Mouse (Mus musculus) hindbrain, embryonic 11.5 days (tissue): ENCODE data around the gene Pdlim7. TPM values are rescaled to one million over a fixed set of nuclear protein-coding genes. Genes with fewer than 3 reads are reported as not detected.

Source experiments
- ATAC-seq: fragments of 200-750 bp; cut with Nextera tagmentation; 2 replicates; pipeline ENCODE4 v1.8.0; 2017; ENCODE audit warnings: mild to moderate bottlenecking, moderate TSS enrichment, moderate library complexity; ENCODE audit not compliant: low FRiP score
- DNase-seq: peaks from one replicate; pipeline ENCODE4 v3.0.0-alpha.2; 2015; ENCODE audit warnings: low spot score
- H3K27ac ChIP-seq: fragments of 300-500 bp; sonication (generic); 2 replicates; pipeline ENCODE4 v1.5.1; 2014; ENCODE audit warnings: mild to moderate bottlenecking, low read depth, low read length
- H3K27me3 ChIP-seq: fragments of 300-500 bp; sonication (generic); 2 replicates; pipeline ENCODE4 v1.6.1; 2014; ENCODE audit warnings: mild to moderate bottlenecking, low read length, moderate library complexity, mixed read lengths; ENCODE audit not compliant: control insufficient read depth, insufficient read depth
- H3K36me3 ChIP-seq: fragments of 300-500 bp; sonication (generic); 2 replicates; pipeline ENCODE4 v1.6.1; 2014; ENCODE audit warnings: mild to moderate bottlenecking, low read length, moderate library complexity, mixed read lengths; ENCODE audit not compliant: control insufficient read depth, insufficient read depth
- H3K4me1 ChIP-seq: fragments of 300-500 bp; sonication (generic); replicated peaks from 2 replicates; pipeline ENCODE4 v1.6.1; 2014; ENCODE audit warnings: low read length, mixed read lengths; ENCODE audit not compliant: control insufficient read depth, insufficient read depth
- H3K4me2 ChIP-seq: fragments of 300-500 bp; sonication (generic); replicated peaks from 2 replicates; pipeline ENCODE4 v1.6.1; 2014; ENCODE audit warnings: mild to moderate bottlenecking, low read depth, low read length
- H3K4me3 ChIP-seq: fragments of 300-500 bp; sonication (generic); 2 replicates; pipeline ENCODE4 v1.5.1; 2014; ENCODE audit warnings: low read depth, low read length
- H3K9ac ChIP-seq: fragments of 300-500 bp; sonication (generic); 2 replicates; pipeline ENCODE4 v1.6.1; 2014; ENCODE audit warnings: low read depth, low read length
- H3K9me3 ChIP-seq: fragments of 300-500 bp; sonication (generic); 2 replicates; pipeline ENCODE4 v1.6.1; 2016; ENCODE audit warnings: low read length; ENCODE audit not compliant: control insufficient read depth
- whole genome bisulfite sequencing: fragments of 180-500 bp; shearing (Covaris S2); extraction: QIAGEN DNeasy Blood & Tissue Kit; methylation state at CpG from one replicate; pipeline ENCODE4 v1.1.7; 2014; 5-methylcytosine and 5-hydroxymethylcytosine counted together
- polyA plus RNA-seq: library from polyadenylated mRNA; unstranded; fragments of >200 nt; fragmentation: Nextera tagmentation; extraction: Ambion mirVana; gene quantifications from 2 replicates; pipeline ENCODE4 v1.2.1, GENCODE M21; 2014

The Pdlim7 gene
- polyA plus RNA-seq, 1 experiment from 2014 or later = 152 TPM

DNA sequence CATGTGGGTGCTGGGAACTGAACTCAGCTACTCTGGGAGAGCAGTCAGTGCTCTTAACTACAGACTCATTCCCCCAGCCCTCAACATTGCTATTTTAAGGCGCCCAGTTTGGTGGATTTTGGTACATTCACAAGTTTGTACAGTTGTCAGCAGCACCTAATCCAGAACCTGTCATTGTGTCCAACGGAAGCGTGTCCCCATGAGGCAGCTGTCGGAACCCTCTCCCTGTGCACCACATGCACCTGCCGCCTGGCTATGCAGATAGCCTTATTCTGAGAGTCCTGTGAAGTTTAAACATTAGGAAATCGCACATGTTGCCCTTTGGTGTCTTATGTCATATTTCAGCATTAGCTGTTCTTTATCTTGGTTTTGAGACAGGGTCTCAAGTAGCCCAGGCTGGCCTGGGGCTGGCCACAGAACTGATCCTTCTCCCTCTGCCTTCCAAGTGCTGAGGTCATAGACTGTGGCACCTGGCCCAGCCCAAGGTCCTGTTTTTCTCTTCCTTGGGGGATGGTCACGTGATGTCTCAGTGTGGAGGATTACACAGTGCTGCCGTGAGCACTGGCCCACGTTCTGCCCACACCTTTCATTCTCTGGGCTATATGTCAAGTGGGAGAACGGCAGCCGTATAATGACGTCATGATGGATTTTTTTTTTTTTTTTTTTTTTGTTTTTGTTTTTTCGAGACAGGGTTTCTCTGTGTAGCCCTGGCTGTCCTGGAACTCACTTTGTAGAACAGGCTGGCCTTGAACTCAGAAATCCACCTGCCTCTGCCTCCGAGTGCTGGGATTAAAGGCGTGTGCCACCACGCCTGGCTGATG is 12.5 kb upstream of the Pdlim7 start:
- H3K4me1 ChIP-seq = no peaks in the 10 kb centered on the region
- no peaks in the 10 kb centered on the region for H3K9me3 ChIP-seq
- ATAC-seq (no peak), DNase-seq (no peak)
- WGBS = 84% methylated on average over 16 of the region's 16 CpGs
- peaks cover 14% of the 10 kb centered on the region for H3K36me3 ChIP-seq
- no peaks in the 10 kb centered on the region for H3K27me3 ChIP-seq
- no peak overlapping the region for H3K27ac ChIP-seq
- H3K4me2 ChIP-seq = no peak overlapping the region
- H3K4me3 ChIP-seq = no peak overlapping the region
- H3K9ac ChIP-seq = no peak overlapping the region

DNA sequence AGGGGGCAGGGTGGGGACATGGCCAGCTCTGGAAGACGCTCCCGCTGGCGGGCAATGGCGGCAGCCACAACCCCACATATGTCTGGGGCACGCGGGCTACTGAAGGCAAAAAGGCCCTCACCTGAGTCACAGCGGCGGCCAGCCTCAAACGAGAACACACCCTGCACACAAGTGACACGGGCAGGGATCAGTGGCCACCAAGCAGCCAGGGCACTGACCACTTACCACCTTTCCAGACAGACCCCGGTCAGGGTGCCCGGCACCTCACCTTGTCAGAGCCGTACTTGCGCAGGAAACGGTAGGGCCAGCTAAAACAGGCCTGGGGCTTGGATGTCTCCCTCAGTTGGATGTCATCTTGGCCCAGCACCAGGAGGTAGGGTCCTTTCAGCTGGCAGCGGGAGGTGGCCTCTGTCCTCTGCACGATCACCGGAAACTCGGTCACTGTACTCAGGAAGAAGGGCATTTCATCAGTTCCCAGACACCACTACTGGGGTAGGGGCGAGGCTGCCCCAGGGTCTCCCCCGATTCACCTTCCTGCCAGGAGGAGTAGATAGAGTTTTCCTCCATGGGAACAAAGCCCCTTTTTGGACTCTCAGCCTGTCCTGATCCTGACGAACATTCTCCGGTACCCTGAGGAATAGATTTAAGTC is 10.6 kb upstream of the Pdlim7 start:
- no peak for DNase-seq
- ATAC-seq = no peak
- peaks cover 1% of the 10 kb centered on the region; the same call in 1 of the 2 replicates for H3K36me3 ChIP-seq
- 0 out of 2 replicates have a peak overlapping the region, but pooled peaks have one; percentile 23 for H3K9ac ChIP-seq
- no peak overlapping the region for H3K27ac ChIP-seq
- no peaks in the 10 kb centered on the region for H3K4me1 ChIP-seq
- WGBS = 91% methylated on average over 23 of the region's 23 CpGs
- H3K4me2 ChIP-seq = no peak overlapping the region
- no peak overlapping the region for H3K4me3 ChIP-seq
- H3K27me3 ChIP-seq = no peaks in the 10 kb centered on the region
- no peaks in the 10 kb centered on the region for H3K9me3 ChIP-seq

DNA sequence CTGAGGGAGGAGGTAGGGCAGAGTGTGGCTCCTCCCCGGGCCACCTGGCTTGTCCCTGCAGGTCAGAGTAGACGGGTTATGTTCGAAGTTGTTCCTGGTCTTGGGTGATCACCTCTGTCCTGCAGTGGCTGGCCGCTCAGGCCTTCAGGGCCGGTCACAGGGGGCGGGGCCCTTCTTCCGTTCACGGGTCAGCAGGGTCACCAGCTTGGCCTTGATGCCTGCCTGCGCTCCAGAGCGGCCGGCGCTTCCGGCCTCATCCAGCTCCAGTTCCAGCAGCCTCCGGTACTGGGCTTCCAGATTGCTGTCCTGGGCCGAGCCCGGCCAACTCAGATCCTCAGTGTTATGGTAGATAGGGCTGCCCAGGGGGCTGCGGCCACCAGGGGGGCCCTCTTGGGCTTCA is 9.8 kb upstream of the Pdlim7 start:
- DNase-seq (peak; percentile 14), ATAC-seq (no peak)
- no peaks in the 10 kb centered on the region for H3K36me3 ChIP-seq
- 0 out of 2 replicates have a peak overlapping the region, but pooled peaks have one; percentile 23 for H3K9ac ChIP-seq
- H3K9me3 ChIP-seq = no peaks in the 10 kb centered on the region
- no peak overlapping the region for H3K4me3 ChIP-seq
- no peaks in the 10 kb centered on the region for H3K4me1 ChIP-seq
- H3K27ac ChIP-seq = no peak overlapping the region; the same call in 1 of the 2 replicates
- no peak overlapping the region for H3K4me2 ChIP-seq
- no peaks in the 10 kb centered on the region for H3K27me3 ChIP-seq
- 64% methylated on average over 17 of the region's 17 CpGs for WGBS

DNA sequence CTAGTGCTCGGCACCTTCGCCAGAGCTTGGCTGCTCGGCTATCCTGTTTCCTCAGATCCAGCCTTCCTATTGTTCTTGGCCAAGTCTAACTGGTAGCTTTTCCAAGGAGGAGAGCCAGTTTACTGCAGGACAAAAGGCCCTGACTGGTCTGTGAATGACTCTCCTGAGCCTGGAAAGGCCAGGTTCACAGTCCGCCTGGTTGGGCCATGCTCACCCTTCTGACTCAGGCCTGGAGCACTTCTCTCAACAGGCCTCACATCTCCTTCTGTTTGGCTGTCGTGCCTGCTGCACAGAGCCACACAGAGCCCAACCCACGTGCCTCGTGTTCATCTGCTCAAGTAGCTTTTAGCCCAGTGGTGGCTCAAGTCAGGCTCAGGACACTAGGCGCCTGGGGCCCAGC is 9.3 kb upstream of the Pdlim7 start:
- Histone ChIP-seq H3K27ac (no peak overlapping the region), H3K9me3 (no peaks in the 10 kb centered on the region), H3K27me3 (no peaks in the 10 kb centered on the region), H3K4me2 (no peak overlapping the region), H3K4me3 (no peak overlapping the region), H3K9ac (no peak overlapping the region), H3K4me1 (no peaks in the 10 kb centered on the region), H3K36me3 (no peaks in the 10 kb centered on the region)
- ATAC-seq (no peak), DNase-seq (no peak)
- 65% methylated on average over 8 of the region's 8 CpGs for WGBS

DNA sequence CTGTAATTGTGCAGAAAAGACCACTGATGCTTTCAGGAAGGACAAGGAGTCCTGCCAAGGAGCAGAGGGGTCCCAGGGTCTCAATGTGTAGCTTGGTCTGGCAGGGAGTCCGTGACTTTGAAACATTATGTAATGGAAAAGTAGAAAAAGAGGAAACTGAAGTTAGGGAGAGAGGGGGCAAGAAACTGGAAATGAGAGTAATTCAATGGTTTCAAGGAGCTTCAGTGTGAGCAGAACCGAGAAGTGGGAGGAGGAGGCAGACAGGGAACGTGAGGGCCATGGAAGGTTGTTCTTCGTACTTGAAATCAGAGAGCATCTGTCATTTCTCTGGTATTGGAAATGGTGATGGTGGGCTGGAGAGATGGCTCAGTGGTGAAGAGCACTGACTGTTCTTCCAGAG is 6.1 kb upstream of the Pdlim7 start:
- no peak for ATAC-seq

DNA sequence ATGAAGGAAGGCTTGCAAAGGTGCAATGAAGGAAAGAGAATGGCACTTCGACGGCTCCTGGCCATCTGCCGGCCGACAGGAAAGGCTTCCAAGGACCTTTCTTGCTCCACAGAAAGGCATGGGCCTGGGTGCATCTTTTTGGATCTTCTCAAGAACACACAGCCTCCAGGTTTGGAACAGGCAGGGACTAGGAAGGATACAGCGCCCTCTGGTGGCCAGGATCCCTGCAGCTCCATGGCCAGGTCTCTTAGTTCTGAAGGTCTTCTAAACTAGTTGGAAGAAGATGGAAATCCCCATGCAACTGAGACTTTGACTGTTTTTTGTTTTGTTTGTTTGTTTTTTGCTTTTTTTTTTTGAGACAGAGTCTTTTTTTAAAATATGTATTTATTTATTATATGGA is 3.5 kb upstream of the Pdlim7 start:
- 5% methylated on average over 5 of the region's 5 CpGs for WGBS
- H3K27me3 ChIP-seq = no peaks in the 10 kb centered on the region; the same call in 1 of the 2 replicates
- no peak overlapping the region for H3K4me3 ChIP-seq
- no peak overlapping the region for H3K9ac ChIP-seq
- no peak overlapping the region for H3K4me2 ChIP-seq
- no peak for ATAC-seq
- H3K9me3 ChIP-seq = no peaks in the 10 kb centered on the region
- no peaks in the 10 kb centered on the region for H3K36me3 ChIP-seq
- H3K27ac ChIP-seq = no peak overlapping the region
- DNase-seq = peak; percentile 92
- H3K4me1 ChIP-seq = peaks cover 5% of the 10 kb centered on the region

More for the DNA sequence above, 6.1 kb upstream of the Pdlim7 start:
- 85% methylated on average over 4 of the region's 4 CpGs for WGBS
- DNase-seq = no peak
- no peak overlapping the region for H3K4me3 ChIP-seq
- no peaks in the 10 kb centered on the region for H3K9me3 ChIP-seq
- H3K4me2 ChIP-seq = no peak overlapping the region
- H3K27me3 ChIP-seq = no peaks in the 10 kb centered on the region; the same call in 1 of the 2 replicates
- no peak overlapping the region for H3K9ac ChIP-seq
- no peaks in the 10 kb centered on the region for H3K4me1 ChIP-seq
- H3K36me3 ChIP-seq = no peaks in the 10 kb centered on the region
- H3K27ac ChIP-seq = no peak overlapping the region

DNA sequence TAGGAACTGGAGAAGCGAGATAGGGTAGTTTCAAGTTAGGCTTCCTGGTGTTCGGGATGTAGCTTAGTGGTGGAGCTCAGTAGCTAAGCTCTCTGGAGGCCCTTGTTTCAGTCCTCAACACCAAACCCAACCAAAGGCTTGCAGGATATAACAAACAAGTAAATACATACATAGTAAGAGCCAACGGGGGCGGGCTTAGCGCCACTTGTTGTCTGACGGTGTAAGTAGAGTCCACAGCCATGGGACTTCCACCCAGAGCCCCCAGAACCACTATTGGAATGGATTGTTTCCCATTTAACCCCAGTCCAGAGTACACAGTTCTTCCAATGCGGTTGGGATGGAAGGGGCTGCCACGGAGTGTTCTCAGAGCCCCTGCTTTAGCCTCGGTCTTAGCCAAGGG is 352 bp upstream of the Pdlim7 start:
- no peak overlapping the region for H3K27ac ChIP-seq
- H3K36me3 ChIP-seq = no peaks in the 10 kb centered on the region
- H3K9ac ChIP-seq = no peak overlapping the region
- H3K4me3 ChIP-seq = peak overlapping the region; percentile 86; the same call in 1 of the 2 replicates
- no peaks in the 10 kb centered on the region; the same call in 1 of the 2 replicates for H3K27me3 ChIP-seq
- DNase-seq (no peak), ATAC-seq (no peak)
- H3K9me3 ChIP-seq = no peaks in the 10 kb centered on the region
- H3K4me2 ChIP-seq = peak overlapping the region; percentile 93
- 34% methylated on average over 9 of the region's 9 CpGs for WGBS
- H3K4me1 ChIP-seq = peaks cover 13% of the 10 kb centered on the region

DNA sequence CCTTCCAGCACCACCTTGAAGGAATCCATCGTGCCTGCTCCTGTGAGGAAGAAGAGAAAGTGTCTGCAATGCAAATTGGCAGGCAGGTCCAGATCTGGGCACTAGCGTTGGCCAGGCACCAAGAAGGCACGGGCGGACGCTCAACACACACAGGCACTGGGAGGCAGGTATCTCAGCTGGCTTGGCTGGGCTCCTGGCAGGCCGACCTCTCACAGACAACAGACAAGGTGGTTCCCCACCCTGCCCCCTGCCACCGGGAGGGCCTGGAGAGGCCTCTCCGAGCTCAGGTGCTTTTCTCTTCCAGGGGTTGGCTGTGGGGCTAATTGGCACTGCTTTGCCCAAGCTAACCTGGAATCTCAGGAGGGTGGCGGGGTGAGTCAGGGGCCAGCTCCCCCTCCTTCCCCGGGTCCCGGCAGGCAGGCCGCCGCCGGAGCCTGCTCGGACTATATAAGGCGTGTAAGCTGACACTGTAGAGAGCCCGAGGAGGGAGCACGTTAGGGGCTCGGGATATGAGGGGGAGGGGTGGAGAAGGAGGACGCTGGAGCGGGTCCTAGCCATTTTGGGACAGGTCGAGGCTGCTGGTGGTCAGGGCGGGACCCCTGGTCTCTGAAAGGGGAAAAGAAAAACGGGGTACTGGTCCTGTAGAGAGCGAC is 971 bp downstream of the Pdlim7 start:
- no peaks in the 10 kb centered on the region for H3K9me3 ChIP-seq
- 3% methylated on average over 25 of the region's 25 CpGs for WGBS
- peak overlapping the region; percentile 89 for H3K9ac ChIP-seq
- ATAC-seq (peak; percentile 66), DNase-seq (peak; percentile 70)
- H3K4me1 ChIP-seq = peaks cover 13% of the 10 kb centered on the region
- peak overlapping the region; percentile 93 for H3K4me2 ChIP-seq
- H3K27ac ChIP-seq = peak overlapping the region; percentile 62; the same call in 1 of the 2 replicates
- peak overlapping the region; percentile 86 for H3K4me3 ChIP-seq
- no peaks in the 10 kb centered on the region; the same call in 1 of the 2 replicates for H3K27me3 ChIP-seq
- H3K36me3 ChIP-seq = 0 out of 2 replicates have a peak, but pooled peaks cover 2% of the 10 kb centered on the region
